Mouse (Mus musculus): ENCODE data around the gene Mindy1.

DNA sequence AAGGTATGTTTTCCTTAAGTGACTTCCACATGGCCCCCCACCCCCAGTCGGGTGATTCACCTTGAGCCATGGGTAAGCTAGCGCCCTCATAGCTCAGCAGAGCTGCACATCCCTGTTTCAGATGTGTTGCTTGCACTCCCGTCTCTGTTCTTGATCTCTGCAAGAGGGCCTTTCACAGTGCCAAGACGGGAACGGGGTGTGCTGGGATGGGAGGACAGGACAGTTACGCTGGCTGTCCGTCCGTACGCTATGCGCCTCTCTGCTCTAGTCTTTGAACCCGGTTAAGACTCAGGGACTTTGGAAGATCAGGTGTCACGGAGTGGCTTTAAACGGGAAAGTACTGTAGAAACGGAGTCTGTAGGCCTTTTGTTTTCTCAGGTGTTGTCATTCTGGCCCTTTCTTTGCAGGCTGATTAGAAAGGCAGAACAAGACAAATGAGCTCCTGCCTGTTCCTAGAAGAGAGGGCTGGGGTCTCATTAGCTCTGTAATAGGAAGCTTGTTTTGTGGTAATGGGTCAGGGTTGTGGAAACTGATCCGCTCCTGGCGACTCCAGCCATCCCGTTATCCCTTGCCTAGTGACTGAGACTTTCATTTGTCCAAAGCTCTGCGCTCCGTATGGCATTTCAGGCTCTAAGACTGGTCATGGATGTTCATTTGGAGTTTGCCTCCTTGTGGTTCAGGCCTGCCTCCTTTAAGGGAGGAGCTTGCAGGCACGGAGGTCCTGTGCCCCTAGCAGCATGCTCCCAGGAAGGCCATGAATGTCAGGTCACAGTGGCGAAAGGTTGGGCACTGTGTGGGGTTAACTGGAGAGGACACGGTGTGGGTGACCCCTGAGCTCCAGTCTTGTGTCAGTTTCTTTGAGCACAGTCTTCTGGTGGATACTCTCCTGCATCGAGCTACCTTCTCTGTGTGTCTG lies 45.5 kb upstream of the Mindy1 start:
- no peak for TF ChIP-seq CTCF (IDR thresholded peaks at IDR 0.05; ENCODE audit: borderline replicate concordance, insufficient read depth, low read length)
- no peak for TF ChIP-seq POLR2A (IDR thresholded peaks at IDR 0.05; ENCODE audit: low read depth, low read length)

All from embryonic fibroblast, embryonic 13.5 days (primary cell).